Mouse (Mus musculus) thymus, adult 2 months (tissue): ENCODE results near the gene Frmd4a.

Source experiments
- CTCF ChIP-seq: fragments of 200-500 bp; IDR thresholded peaks from 2 replicates; pipeline ENCODE4 v1.5.1; 2012; ENCODE audit warnings: mild to moderate bottlenecking, control low read depth, low read length, moderate library complexity, borderline replicate concordance; ENCODE audit not compliant: control insufficient read depth, poor library complexity, insufficient read depth; ENCODE audit errors: extremely low read depth
- POLR2A ChIP-seq: fragments of 200-500 bp; IDR thresholded peaks from 2 replicates; pipeline ENCODE4 v1.6.1; 2012; ENCODE audit warnings: mild to moderate bottlenecking, low read length, control low read depth, moderate library complexity; ENCODE audit not compliant: control insufficient read depth, poor library complexity, insufficient read depth; ENCODE audit errors: extremely low read depth

- TF ChIP-seq CTCF, result no peak
- no peak for TF ChIP-seq POLR2A
Measured at GRCm38 (mm10) chr2:4504413-4504812, 486.9 kb downstream of the Frmd4a start.
